Mouse (Mus musculus) ES-Bruce4 (cell line): ENCODE data around the gene Gsap.

Experiments used
- CTCF ChIP-seq: IDR thresholded peaks from one replicate; pipeline ENCODE4 v1.8.1; 2011; ENCODE audit warnings: low read depth, low read length
- EP300 ChIP-seq: IDR thresholded peaks from 2 replicates; pipeline ENCODE4 v1.6.1; 2011; ENCODE audit warnings: low read depth, low read length; ENCODE audit not compliant: insufficient read depth
- POLR2A ChIP-seq: IDR thresholded peaks from one replicate; pipeline ENCODE4 v1.8.1; 2011; ENCODE audit warnings: low read length; ENCODE audit not compliant: insufficient read depth

DNA sequence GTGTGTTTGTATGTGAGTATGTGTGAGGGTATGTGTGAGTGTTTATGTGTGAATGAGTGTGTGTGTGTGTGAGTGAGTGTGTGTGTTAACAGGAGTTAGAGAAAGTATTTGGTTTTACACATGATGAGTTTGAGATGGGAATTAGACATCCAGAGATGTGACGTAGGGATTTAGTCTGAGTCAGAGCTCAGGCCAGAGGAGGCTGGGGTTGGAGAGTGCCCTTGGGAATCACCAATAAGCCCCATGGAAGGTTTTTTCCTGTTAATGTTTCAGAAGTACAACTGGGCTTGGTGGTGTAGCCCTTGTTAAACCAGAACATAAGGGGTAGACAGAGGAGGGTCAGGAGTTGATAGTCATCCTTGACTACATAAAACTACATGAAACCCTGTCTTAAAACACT, 25.4 kb downstream of the Gsap start:
- TF ChIP-seq CTCF (no peak), POLR2A (no peak), EP300 (no peak)
